Mouse (Mus musculus) spleen, embryonic (tissue): ENCODE measurements at regions not wholly inside any gene's neighbourhood (a gene's known extent, or its start where the extent isn't known, plus 50 kb on each side); places are given as distances from the start of the nearest gene placed in this dataset.

Experiments used
- CTCF ChIA-PET: fragments of 350-600 bp; sonication (Branson Sonifier 250); formaldehyde crosslinking; loops from one replicate; lab custom pipeline; 2022; lab: Charles Lee

- CTCF ChIA-PET = no interaction called here
Measured at GRCm38 (mm10) chr11:19585228-19585627, 338.9 kb upstream of the Spred2 start.

- CTCF ChIA-PET = no interaction called here
Measured at GRCm38 (mm10) chr11:19592506-19593355, 331.4 kb upstream of the Spred2 start.

GRCm38 (mm10) chr11:19595107-19595506 lies 329.1 kb upstream of the Spred2 start:
- CTCF ChIA-PET = no interaction called here

DNA sequence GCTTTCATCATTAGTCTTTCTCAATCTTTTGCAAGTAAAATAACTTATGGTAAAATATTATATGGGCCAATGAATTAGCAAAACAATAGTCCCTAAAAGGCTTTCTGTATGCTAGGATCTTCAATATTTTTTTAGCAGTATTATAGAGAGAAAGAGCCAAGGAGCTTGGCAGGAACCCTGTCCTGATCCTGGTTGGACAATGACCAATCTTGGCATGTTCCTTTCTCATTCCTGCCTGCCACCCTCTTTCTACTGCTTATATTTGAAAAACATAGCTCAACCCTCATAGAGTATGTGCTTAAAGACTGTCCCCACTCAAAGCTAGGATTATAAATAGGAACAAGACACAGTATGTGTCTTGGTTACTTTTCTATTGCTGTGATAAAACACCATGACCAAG lies 327.8 kb upstream of the Spred2 start:
- CTCF ChIA-PET = no interaction called here

DNA sequence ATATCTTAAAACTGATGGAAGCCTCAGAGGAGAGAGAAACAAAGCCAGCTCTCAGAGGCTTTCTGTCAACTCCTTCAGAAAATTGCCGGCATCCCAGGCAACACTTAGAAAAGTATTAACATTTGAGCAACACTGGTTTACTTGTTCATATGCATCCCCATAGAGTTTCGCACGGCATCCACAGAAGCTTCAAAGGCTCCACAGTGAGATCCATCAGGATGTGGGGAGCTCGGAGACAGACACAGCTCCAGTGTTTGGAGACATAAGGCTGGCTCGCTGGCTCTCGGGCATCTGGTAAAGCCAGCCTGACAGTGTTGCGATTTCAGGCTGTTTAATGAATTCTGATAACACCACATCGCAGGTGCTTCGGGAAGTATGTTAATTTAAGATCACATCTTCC lies 324.7 kb upstream of the Spred2 start:
- CTCF ChIA-PET = no interaction called here

- CTCF ChIA-PET = no interaction called here
Measured at GRCm38 (mm10) chr11:19601216-19601938, 322.8 kb upstream of the Spred2 start.

DNA sequence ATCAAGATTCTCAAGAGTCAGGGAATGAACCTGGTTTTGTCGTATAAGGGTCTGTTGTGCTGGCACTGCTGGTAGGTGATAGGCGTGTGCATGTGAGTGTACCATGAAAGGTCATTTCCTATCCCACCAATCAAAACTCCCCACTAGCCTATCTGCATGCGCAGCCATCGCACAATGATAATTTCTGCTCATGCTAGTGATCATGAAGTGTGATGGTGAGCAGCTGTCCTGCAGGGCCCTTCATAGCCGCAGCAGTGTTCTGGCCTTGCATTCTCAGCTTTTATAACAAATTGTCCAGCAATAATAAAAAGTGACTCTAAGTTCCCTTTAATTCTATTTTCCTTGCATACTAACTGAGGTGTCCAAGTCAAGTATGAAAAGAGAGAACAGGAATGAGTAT lies 321.7 kb upstream of the Spred2 start:
- CTCF ChIA-PET = no interaction called here

GRCm38 (mm10) chr11:19605602-19606001 lies 318.6 kb upstream of the Spred2 start:
- CTCF ChIA-PET = no interaction called here

DNA sequence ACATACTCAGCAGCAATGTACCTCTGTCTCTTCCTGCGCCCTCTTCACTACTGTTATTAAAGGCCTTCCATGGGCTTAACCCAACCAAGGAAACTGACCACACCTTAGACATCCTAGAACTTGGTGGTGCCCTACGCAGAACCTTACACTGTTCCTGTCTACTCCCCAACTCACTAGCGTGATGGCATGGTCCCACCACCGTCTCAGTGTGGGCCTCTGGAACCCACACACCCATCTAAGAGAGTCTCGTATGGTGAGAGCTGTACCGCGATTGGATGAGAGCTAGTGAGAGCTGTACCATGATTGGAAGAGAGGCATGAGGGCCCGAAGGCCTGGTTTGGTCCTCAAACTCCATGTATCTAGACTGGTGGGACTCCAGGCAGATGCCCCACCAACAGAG lies 317.2 kb upstream of the Spred2 start:
- CTCF ChIA-PET = no interaction called here

- CTCF ChIA-PET = no interaction called here
Measured at GRCm38 (mm10) chr11:19607941-19608340, 316.2 kb upstream of the Spred2 start.

DNA sequence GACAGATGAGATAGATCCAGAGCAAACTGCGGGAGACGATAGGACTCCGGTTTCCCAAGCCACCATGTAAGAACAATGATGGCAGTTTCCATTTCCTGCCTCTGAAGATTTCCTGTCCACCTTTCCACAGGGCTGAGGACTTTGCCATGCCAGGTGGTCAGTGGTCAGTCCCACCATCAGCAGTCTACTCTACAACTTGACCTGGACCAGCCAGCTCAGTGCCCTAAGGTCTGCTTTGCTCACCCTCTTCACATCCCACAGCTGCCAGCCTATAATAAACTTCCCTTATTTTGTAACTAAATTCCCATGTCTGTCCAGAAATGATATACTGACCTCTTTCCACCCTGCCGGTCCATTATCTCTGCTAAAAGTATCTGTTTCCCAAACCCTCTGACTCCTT lies 315.7 kb upstream of the Spred2 start:
- CTCF ChIA-PET = no interaction called here

DNA sequence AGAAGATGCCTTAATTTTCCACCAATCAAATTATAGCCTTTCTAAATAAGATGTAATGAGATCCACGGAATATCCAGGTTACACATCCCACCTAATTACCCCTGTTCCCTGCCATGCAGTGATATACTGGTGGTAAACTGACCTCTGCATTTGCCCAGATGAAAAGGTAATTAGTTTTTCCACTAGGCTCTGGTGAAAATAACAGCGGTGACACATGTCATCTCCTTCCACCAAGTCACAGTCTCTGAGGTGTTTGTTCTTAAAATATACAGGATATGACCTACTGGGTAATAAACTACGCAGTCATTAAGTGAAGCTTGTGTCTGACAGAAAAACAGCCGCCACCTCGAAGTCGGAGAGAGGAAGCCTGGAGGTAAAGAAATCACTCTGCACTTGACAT lies 313.6 kb upstream of the Spred2 start:
- CTCF ChIA-PET = no interaction called here

DNA sequence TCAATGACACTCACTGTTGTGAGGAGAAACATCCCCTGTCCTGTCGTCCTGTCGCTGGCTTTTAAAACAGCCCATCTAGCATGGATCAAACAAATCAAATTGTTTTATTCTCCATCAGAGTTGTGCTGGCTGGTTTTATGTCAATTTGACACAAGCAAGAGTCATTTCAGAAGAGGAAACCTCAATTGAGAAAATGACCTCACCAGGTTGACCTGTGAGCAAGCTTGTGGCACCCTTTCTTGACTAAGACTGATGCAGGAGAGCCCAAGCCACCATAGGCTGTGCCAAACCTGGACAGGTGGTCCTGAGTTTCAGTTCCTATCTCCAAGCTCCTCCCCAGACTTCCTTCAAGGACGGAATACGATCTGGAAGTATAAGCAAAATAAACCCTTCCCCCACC lies 313.0 kb upstream of the Spred2 start:
- CTCF ChIA-PET = no interaction called here

- CTCF ChIA-PET = no interaction called here
Measured at GRCm38 (mm10) chr11:19616520-19616919, 307.7 kb upstream of the Spred2 start.

DNA sequence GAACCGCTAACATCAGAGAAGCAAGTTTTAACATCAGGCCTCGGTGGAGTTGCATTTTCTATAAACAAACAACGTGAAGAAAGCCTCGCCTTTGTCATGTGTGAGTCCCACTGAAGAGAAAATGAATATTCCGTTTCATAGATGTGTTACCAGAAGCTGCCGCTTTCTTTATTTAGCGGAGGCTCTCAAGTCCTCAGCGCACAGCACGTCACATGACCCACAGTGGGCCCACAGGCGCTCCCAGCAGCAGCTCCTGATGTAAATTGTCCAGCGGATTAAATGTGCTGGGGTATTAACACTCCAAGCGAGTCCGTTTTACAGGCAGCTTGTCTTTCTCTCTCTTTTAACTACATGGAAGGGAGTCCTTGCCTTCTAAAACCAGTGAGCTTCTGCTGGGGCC lies 304.7 kb upstream of the Spred2 start:
- CTCF ChIA-PET = interaction anchor here (0.6 kb wide), 1 partner anchor 1247 kb away, joined by 3 read pairs; no protein-coding TSS in a partner anchor

- CTCF ChIA-PET = no interaction called here
Measured at GRCm38 (mm10) chr11:19631055-19631695, 293.0 kb upstream of the Spred2 start.

DNA sequence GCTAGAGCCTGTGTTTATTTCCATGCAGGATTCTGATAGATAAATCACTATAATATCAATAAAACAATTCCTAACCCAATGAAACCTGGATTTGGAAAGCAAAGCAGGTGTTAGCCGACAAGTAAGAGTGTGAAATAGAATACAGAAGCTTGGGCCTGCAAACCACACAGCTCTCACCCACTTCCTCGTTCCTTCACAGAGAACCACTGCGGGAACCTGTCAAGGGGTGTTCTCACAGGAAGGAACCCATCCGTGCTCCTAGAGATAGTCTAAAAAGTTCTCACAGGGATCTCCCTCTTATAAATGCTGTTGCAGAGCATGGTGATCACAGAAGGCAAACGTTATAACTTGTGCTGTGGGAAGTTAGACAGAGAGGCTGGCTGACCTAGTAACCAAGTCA lies 291.7 kb upstream of the Spred2 start:
- CTCF ChIA-PET = no interaction called here

GRCm38 (mm10) chr11:19633621-19634020 lies 290.6 kb upstream of the Spred2 start:
- CTCF ChIA-PET = no interaction called here

DNA sequence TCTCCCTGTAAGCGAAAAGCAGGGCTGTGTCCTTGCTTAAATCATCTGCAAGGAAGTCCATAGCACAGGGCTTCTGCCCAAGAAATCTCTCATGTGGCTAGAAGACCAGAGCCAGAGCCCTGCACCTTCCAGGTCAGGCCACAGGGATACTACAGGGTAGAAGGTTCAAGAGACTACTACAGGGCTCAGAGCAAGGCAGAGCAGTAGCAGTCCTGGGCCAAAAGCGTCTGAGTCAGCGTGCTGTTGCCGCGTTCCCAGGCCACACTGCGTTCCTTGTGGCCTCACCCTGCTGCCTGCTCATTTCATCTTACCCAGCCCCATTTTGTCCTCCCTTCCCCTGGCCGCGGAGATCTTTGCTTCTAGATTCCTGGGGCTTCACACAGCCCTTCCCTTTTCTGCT lies 283.0 kb upstream of the Spred2 start:
- CTCF ChIA-PET = no interaction called here

DNA sequence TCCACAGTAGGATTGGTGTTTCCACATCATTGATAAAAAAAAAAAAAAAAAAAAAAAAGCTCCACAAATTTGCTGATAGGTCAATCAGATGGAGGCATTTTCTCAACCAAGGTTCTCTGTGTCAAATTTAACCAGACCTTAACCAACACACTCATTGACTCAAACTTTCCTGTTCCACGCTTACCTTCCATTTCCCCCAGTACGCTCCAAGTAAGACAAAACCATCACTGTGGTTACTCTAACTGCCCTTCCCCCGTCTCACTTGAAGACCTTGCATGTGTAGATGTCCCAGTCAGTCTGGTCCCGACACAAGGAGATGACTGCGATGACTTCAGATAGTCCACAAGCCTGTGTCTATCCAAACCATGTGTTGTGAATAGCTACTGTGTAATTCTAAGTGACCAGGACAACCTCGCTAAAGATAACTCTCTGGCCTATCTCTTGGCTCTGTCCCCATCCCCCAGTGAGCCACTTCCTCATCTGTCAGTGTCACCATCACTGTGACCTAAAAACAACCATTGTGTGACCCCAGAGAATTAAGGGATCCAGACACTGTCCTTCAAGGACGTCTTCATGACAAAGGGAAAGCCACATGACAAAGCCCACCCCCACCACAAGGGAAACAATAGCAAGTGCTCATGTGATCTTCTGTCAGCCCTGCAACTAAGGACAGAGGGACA lies 279.9 kb upstream of the Spred2 start:
- CTCF ChIA-PET = no interaction called here

DNA sequence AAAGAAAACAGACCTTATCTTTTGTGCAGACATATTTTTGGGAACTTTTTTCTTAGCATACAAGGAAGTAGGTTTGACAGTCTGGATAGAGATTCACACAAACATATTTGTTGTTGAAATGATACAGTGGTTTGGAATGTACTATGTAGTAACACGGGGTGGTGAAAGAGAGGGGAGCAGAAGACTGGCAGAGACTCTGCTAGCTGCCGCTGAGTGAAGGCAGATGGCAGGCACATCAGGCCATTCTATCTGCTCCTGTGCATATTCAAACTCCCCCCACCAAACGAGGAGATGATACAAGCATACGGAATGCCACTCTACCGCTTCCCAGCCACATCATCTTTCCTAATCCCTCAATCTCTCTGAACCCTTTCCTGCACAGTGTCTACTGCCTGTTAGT lies 279.1 kb upstream of the Spred2 start:
- CTCF ChIA-PET = no interaction called here

- CTCF ChIA-PET = no interaction called here
Measured at GRCm38 (mm10) chr11:19651522-19651921, 272.7 kb upstream of the Spred2 start.
